Mouse (Mus musculus): ENCODE data around the gene Napa.

The Napa gene

GRCm38 (mm10) chr7:16099901-16100300 is 1.6 kb downstream of the Napa start:
- DNase-seq (ENCODE audit: low spot score), result no peak

- DNase-seq (ENCODE audit: low spot score), result no peak
Measured at GRCm38 (mm10) chr7:16101081-16101480, 2.8 kb downstream of the Napa start.

- DNase-seq (ENCODE audit: low spot score), result no peak
Measured at GRCm38 (mm10) chr7:16101726-16102475, 3.6 kb downstream of the Napa start.

- DNase-seq (ENCODE audit: low spot score), result no peak
Measured at GRCm38 (mm10) chr7:16102686-16103226, 4.5 kb downstream of the Napa start.

- DNase-seq (ENCODE audit: low spot score), result peak; percentile 82
Measured at GRCm38 (mm10) chr7:16103760-16104159, 5.5 kb downstream of the Napa start.

- DNase-seq (ENCODE audit: low spot score), result no peak
Measured at GRCm38 (mm10) chr7:16104611-16105388, 6.5 kb downstream of the Napa start.

- DNase-seq (ENCODE audit: low spot score), result no peak
Measured at GRCm38 (mm10) chr7:16108886-16109542, 10.8 kb downstream of the Napa start.

GRCm38 (mm10) chr7:16110158-16110557 is 11.9 kb downstream of the Napa start:
- no peak for DNase-seq (ENCODE audit: low spot score)

- DNase-seq (ENCODE audit: low spot score), result no peak
Measured at GRCm38 (mm10) chr7:16111284-16112090, 13.2 kb downstream of the Napa start.

GRCm38 (mm10) chr7:16116418-16116817 is 18.2 kb downstream of the Napa start:
- DNase-seq (ENCODE audit: low spot score), result no peak

- no peak for DNase-seq (ENCODE audit: low spot score)
Measured at GRCm38 (mm10) chr7:16117100-16117499, 18.8 kb downstream of the Napa start.

- DNase-seq (ENCODE audit: low spot score), result peak; percentile 86
Measured at GRCm38 (mm10) chr7:16119569-16120261, 21.5 kb downstream of the Napa start, which contains the start of gene Kptn. Gene Kptn (plus strand): TSS chr7:16119895.

- DNase-seq (ENCODE audit: low spot score), result no peak
Measured at GRCm38 (mm10) chr7:16120262-16120600, 22.0 kb downstream of the Napa start.

GRCm38 (mm10) chr7:16125829-16126228 is 27.6 kb downstream of the Napa start:
- DNase-seq (ENCODE audit: low spot score), result no peak

GRCm38 (mm10) chr7:16128344-16128743 is 30.1 kb downstream of the Napa start:
- no peak for DNase-seq (ENCODE audit: low spot score)

GRCm38 (mm10) chr7:16128899-16129298 is 30.6 kb downstream of the Napa start:
- DNase-seq (ENCODE audit: low spot score), result no peak

- peak; percentile 82 for DNase-seq (ENCODE audit: low spot score)
Measured at GRCm38 (mm10) chr7:16129421-16129845, 31.2 kb downstream of the Napa start, which contains the start of gene Slc8a2. Gene Slc8a2 (plus strand): TSS chr7:16129826.

- DNase-seq (ENCODE audit: low spot score), result no peak
Measured at GRCm38 (mm10) chr7:16129846-16130691, 31.8 kb downstream of the Napa start.

GRCm38 (mm10) chr7:16130956-16131634 is 32.8 kb downstream of the Napa start:
- DNase-seq (ENCODE audit: low spot score), result no peak
